Mouse (Mus musculus) midbrain, embryonic 15.5 days (tissue): Measurements from ENCODE around the gene Proz. TPM values are rescaled to one million over a fixed set of nuclear protein-coding genes. Genes with fewer than 3 reads are reported as not detected.

Experiments
- ATAC-seq: fragments of 200-750 bp; cut with Nextera tagmentation; replicated peaks from 2 replicates; pipeline ENCODE4 v1.8.0; 2017; ENCODE audit warnings: moderate TSS enrichment
- H3K27ac ChIP-seq: fragments of 300-500 bp; sonication (generic); 2 replicates; pipeline ENCODE4 v1.5.1; 2015; ENCODE audit warnings: mild to moderate bottlenecking, inconsistent platforms
- H3K27me3 ChIP-seq: fragments of 300-500 bp; sonication (generic); replicated peaks from 2 replicates; pipeline ENCODE4 v1.6.1; 2015; ENCODE audit warnings: inconsistent platforms
- H3K36me3 ChIP-seq: fragments of 300-500 bp; sonication (generic); replicated peaks from 2 replicates; pipeline ENCODE4 v1.6.1; 2015; ENCODE audit warnings: inconsistent platforms
- H3K4me1 ChIP-seq: fragments of 300-500 bp; sonication (generic); 2 replicates; pipeline ENCODE4 v1.6.1; 2015; ENCODE audit warnings: inconsistent platforms
- H3K4me2 ChIP-seq: fragments of 300-500 bp; sonication (generic); 2 replicates; pipeline ENCODE4 v1.6.1; 2015; ENCODE audit warnings: inconsistent platforms, mild to moderate bottlenecking, moderate library complexity
- H3K4me3 ChIP-seq: fragments of 300-500 bp; sonication (generic); 2 replicates; pipeline ENCODE4 v1.5.1; 2015; ENCODE audit warnings: mild to moderate bottlenecking, inconsistent platforms
- H3K9ac ChIP-seq: fragments of 300-500 bp; sonication (generic); 2 replicates; pipeline ENCODE4 v1.6.1; 2015; ENCODE audit warnings: mild to moderate bottlenecking, inconsistent platforms
- H3K9me3 ChIP-seq: fragments of 300-500 bp; sonication (generic); 2 replicates; pipeline ENCODE4 v1.6.1; 2016; ENCODE audit warnings: inconsistent platforms
- WGBS: fragments of 180-500 bp; shearing (Covaris S2); methylation state at CpG from one replicate; pipeline ENCODE4 v1.1.7; 2015; ENCODE audit warnings: mixed read lengths; 5-methylcytosine and 5-hydroxymethylcytosine counted together
- polyA plus RNA-seq: library from polyadenylated mRNA; unstranded; fragments of >200 nt; fragmentation: Nextera tagmentation; extraction: Ambion mirVana; gene quantifications from 2 replicates; pipeline ENCODE4 v1.2.1, GENCODE M21; 2015

The Proz gene
- polyA plus RNA-seq, 1 experiment from 2014 or later = 1.6 TPM

DNA sequence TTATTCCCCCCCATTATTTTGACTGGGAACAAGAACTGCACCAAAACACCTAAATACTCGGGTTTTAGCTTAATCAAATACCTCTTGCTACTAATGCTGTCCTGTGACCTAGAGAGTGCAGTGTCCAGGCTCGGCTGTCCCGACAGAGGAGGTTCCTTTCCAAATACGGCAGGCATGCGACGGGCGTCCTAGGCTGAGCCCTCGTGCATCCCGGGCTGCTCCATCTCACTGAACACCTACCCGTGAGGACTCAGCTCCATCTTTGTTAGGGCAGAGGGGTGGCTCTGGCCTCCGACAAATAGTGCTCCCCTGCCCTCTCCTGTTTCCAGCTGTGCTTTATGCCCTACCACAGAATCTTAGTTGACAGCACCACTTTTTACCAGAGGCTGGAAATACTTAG is 51.2 kb downstream of the Proz start:
- no peak for ATAC-seq
- Histone ChIP-seq H3K9ac (no peak overlapping the region), H3K27ac (no peak overlapping the region), H3K36me3 (0 out of 2 replicates have a peak, but pooled peaks cover 6% of the 10 kb centered on the region), H3K4me3 (no peak overlapping the region), H3K9me3 (no peaks in the 10 kb centered on the region), H3K4me2 (no peak overlapping the region), H3K27me3 (no peaks in the 10 kb centered on the region), H3K4me1 (0 out of 2 replicates have a peak, but pooled peaks cover 13% of the 10 kb centered on the region)
- 91% methylated on average over 11 of the region's 11 CpGs for WGBS

DNA sequence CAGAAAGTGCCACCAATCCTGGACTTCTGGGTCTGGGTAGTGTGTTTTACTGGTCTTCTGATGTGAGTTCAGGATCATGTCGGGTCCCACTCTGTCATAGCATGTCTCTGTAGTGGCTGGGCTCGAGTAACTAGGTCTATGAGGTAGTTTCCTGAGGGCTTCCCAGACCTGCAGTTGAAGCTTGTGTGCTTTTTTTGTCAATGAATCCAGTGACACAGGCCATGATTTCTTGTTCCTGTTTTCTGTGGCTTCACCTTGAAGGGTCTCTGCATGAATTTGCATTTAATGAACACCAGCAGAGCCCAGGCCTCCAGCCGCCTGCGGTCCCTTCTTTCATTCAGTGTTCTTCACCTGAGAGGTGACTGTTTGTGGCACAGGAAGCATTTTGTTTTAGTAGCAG is 52.5 kb downstream of the Proz start:
- Histone ChIP-seq H3K27me3 (no peaks in the 10 kb centered on the region), H3K27ac (no peak overlapping the region), H3K4me2 (no peak overlapping the region), H3K4me3 (no peak overlapping the region), H3K9me3 (no peaks in the 10 kb centered on the region), H3K9ac (no peak overlapping the region), H3K36me3 (peaks cover 9% of the 10 kb centered on the region; the same call in 1 of the 2 replicates), H3K4me1 (0 out of 2 replicates have a peak, but pooled peaks cover 6% of the 10 kb centered on the region)
- no peak for ATAC-seq
- 97% methylated on average over 4 of the region's 4 CpGs for WGBS

DNA sequence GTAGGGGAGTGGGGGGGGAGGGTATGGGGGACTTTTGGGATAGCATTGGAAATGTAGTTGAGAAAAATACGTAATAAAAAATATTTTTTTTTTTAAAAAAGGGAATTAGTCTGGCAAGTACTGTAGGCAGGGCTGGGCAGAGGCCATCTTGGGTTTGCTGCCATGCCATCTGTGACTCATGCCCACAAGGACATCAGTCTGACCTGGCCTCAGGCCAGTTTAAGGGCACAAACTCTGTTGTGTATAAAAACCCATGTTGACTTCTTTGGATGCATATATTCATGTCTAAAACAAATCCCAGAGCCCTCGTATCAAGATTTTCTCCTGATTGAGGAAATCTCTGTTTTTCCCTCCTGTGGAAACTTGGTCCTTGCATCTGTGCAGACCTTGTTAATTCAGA is 56.4 kb downstream of the Proz start:
- Histone ChIP-seq H3K4me1 (no peaks in the 10 kb centered on the region), H3K9ac (no peak overlapping the region), H3K27me3 (no peaks in the 10 kb centered on the region), H3K4me3 (no peak overlapping the region), H3K27ac (no peak overlapping the region), H3K36me3 (peaks cover 9% of the 10 kb centered on the region; the same call in 1 of the 2 replicates), H3K4me2 (no peak overlapping the region), H3K9me3 (no peaks in the 10 kb centered on the region)
- WGBS = 92% methylated on average over 2 of the region's 2 CpGs
- ATAC-seq = no peak

- Histone ChIP-seq H3K36me3 (peaks cover 7% of the 10 kb centered on the region; the same call in 1 of the 2 replicates), H3K4me1 (no peaks in the 10 kb centered on the region), H3K9me3 (no peaks in the 10 kb centered on the region), H3K4me2 (no peak overlapping the region), H3K27ac (no peak overlapping the region), H3K4me3 (no peak overlapping the region), H3K9ac (no peak overlapping the region), H3K27me3 (no peaks in the 10 kb centered on the region)
- WGBS = 89% methylated on average over 3 of the region's 3 CpGs
- no peak for ATAC-seq
Measured at GRCm38 (mm10) chr8:13118516-13118915, 57.8 kb downstream of the Proz start.

DNA sequence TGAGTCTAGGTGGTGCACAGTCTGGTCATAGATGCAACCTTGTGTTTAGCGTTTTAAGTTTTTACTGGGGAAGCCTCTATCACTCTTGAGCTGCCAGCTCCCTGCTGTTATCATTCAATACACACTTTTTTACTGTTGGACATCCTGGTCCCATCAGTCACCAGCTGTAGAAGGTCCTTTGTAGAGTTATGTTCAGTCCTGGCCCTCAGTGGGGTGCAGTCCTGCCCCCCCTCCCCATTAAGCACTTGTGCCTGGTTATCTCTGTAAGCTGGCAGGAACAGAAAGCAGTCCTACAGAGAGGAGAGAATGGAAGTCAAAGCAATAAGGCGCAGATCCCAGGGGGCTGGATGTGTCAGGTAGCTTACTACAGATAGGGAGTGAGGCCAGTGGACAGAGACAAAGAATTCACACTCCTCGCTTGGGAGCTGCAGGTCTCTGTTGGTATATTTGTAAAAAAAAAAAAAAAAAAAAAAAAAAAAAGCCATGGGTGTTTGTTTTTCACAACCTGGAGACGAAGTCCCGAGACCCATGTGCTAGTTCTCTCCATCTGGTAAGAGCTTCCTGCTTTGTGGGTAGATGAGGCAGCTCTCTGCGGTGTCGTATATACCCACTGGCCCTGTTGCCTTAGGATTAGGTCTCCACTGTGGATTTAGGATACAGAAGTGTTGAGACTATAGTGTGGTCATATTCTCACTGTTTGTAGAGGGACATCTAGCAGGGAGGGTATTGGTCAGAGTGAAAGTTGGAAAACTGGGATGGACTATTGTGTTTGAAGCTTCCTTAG is 60.4 kb downstream of the Proz start:
- ATAC-seq = no peak
- no peak overlapping the region for H3K9ac ChIP-seq
- no peaks in the 10 kb centered on the region for H3K27me3 ChIP-seq
- H3K9me3 ChIP-seq = no peaks in the 10 kb centered on the region
- H3K4me2 ChIP-seq = no peak overlapping the region
- 86% methylated on average over 7 of the region's 7 CpGs for WGBS
- peaks cover 19% of the 10 kb centered on the region for H3K36me3 ChIP-seq
- H3K4me1 ChIP-seq = no peaks in the 10 kb centered on the region
- no peak overlapping the region for H3K27ac ChIP-seq
- no peak overlapping the region for H3K4me3 ChIP-seq

DNA sequence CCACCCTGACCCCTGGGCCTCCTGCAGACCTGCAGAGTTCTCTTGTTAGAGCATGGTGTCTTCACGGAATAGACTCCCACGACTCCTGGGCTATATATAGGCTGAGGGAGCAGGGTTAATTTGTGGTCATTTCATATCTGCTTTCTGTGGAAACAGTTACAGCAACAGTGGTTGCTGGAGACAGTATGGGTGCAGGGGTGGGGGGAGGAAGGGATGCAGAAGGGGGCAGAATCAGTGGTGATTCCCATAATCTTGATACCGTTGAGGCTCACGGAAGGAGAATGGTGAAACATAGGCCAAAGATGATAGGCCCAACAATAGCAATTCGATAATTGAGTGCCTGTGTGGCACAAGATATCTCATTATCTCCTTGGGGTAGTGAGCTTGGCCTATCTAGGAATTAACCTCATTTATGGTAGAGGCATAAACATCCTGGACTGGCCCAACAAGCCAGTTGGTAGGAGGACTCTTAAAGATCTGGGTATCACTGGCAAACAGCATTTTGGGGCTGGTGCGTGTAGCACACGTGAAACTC is 62.2 kb downstream of the Proz start:
- Histone ChIP-seq H3K27ac (no peak overlapping the region), H3K9me3 (no peaks in the 10 kb centered on the region), H3K4me1 (no peaks in the 10 kb centered on the region), H3K36me3 (peaks cover 33% of the 10 kb centered on the region), H3K4me2 (no peak overlapping the region), H3K9ac (no peak overlapping the region), H3K4me3 (no peak overlapping the region), H3K27me3 (no peaks in the 10 kb centered on the region)
- WGBS = 94% methylated on average over 7 of the region's 7 CpGs
- no peak for ATAC-seq

GRCm38 (mm10) chr8:13124897-13125296 is 64.2 kb downstream of the Proz start:
- H3K4me2 ChIP-seq = no peak overlapping the region
- H3K9ac ChIP-seq = no peak overlapping the region
- no peaks in the 10 kb centered on the region for H3K9me3 ChIP-seq
- no peaks in the 10 kb centered on the region for H3K4me1 ChIP-seq
- no peak for ATAC-seq
- no peak overlapping the region for H3K4me3 ChIP-seq
- no peaks in the 10 kb centered on the region for H3K27me3 ChIP-seq
- peaks cover 45% of the 10 kb centered on the region for H3K36me3 ChIP-seq
- WGBS = 95% methylated on average over 8 of the region's 8 CpGs
- no peak overlapping the region for H3K27ac ChIP-seq

Other genes starting within 250 kb of the Proz start
- 176 and 189 TPM in 2 replicates for gene Mcf2l, start 187.1 kb upstream of the Proz start, polyA plus RNA-seq
- 0.09 TPM in 1 of 2 replicates, not detected in the other for gene F7, start 34.9 kb upstream of the Proz start, polyA plus RNA-seq
- 0.21 and 0.56 TPM in 2 replicates for gene F10, start 23.6 kb upstream of the Proz start, polyA plus RNA-seq
- gene Pcid2, start 44.5 kb downstream of the Proz start, polyA plus RNA-seq = 42.1 and 42.6 TPM in 2 replicates
- 70.4 and 74.9 TPM in 2 replicates for gene Cul4a, start 44.7 kb downstream of the Proz start, polyA plus RNA-seq
- gene Lamp1, start 98.2 kb downstream of the Proz start, polyA plus RNA-seq = 259 and 285 TPM in 2 replicates
- 15.9 and 16.3 TPM in 2 replicates for gene Grtp1, start 139.7 kb downstream of the Proz start, polyA plus RNA-seq
- 1.1 TPM in 1 of 2 replicates, not detected in the other for gene Adprhl1, start 193.2 kb downstream of the Proz start, polyA plus RNA-seq
- gene Dcun1d2, start 227.2 kb downstream of the Proz start, polyA plus RNA-seq = 33.8 and 36.8 TPM in 2 replicates
- gene Tmco3, start 227.3 kb downstream of the Proz start, polyA plus RNA-seq = 47.6 and 57.1 TPM in 2 replicates